Mouse (Mus musculus): Measurements from ENCODE around the gene Cldn15.

GRCm38 (mm10) chr5:136960053-136960452 lies 6.4 kb upstream of the Cldn15 start:
- TF ChIP-seq CTCF (IDR thresholded peaks at IDR 0.05; ENCODE audit: extremely low read depth, insufficient read depth, insufficient read length, insufficient replicate concordance) (no peak), POLR2A (IDR thresholded peaks at IDR 0.05; ENCODE audit: low read depth, low read length) (no peak)

Measured in spleen, adult 2 months (tissue).